Mouse (Mus musculus): Measurements from ENCODE around the gene Naa38. TPM values are rescaled to one million over a fixed set of nuclear protein-coding genes. Genes with fewer than 3 reads are reported as not detected.

Naa38 gene
- total RNA-seq, 2 experiments from 2014 or later: 70.5 to 72.1 TPM

DNA sequence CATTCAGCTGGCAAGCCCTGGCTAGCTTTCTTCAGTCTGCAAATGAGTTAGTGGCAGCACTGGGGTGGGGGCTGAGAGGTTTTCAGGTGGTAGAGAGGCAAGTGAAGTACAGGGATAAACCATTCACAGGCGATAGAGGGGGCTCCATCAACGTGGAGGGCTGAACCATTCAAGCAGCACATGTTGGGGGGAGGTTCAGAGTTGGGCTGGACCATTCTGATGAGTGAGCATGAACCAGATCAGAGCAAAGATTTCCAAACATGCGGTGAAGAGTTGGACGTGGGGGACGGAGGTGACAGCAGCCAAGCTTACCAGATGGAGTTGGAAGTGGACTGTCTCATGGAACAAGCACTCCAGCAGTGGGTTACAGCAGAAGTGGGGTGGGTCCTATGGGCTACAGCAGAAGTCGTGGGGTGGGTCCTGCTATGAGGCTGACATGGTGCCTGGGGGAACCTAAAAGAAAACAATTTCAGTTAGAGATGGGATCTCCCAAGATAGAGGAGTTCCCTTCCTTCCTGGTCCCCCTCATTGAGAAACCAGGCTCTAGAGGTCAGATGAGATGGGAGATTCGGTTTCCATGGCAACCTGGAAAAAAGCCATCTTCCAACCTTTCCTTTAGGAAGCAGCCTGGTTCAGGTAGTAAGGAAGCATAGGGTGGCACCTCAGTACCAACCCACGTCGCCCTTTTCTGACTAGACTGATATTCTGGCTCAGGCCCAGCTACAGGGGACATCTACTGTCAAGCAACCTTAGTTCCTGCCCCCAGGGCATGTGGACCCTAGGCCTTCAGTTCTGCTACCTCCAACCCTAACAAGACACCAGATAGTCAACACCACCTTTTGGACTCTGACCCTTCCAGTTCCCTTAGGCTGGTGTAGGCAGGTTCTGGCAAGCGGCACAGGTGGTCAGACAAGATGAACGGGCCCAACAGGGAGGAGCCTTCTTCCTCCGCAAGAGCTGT, 18.2 kb downstream of the Naa38 start, which contains the start of gene Kdm6b:
TSS of gene Kdm6b (minus strand) at position 455 of the 961 bp plus-strand sequence.
- DNase-seq (ENCODE audit: low spot score): peak; percentile 3

DNA sequence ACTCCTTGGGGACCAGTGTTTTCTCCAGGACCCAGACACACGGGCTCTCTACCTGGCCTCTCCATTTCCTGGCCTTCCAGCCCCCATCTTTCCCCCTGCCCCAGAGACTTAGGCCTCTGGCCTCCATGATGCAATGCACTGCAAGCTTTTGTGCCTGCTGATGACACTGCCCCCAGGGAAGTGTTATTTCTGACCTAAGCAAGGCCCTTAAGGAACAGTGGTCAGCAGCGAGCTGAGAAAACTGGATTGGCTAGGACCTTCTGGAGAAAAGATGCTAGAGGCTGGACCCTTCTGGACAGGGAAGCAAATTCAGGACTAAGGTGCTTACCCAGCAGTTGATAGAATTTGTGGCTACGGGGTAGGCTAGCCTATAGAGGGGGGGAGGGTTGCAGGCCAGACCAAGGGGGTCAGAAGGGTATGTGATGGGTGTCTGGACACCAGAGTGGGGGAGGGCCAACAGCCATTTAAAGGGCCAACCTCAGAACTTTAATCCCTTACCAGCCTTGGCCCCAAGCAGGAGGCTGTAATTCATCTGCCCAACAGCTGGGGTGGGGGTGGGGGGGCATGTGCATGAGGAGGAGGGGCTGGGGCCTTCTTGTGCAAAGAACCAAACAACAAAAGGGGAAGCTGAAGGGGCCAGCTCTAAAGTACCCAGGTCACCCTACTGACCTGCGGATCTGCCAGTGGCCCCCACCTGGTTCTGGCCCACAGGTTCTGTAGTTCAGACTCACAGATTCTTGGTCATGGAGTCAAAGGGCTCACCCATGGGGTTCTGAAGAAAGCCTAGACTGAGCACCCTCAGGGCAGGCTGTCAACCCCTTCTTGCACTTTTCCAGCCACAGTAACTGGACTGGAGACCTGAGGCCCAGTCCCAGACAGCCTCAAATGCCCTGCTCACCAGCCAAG, 19.4 kb downstream of the Naa38 start:
- DNase-seq (ENCODE audit: low spot score): no peak

DNA sequence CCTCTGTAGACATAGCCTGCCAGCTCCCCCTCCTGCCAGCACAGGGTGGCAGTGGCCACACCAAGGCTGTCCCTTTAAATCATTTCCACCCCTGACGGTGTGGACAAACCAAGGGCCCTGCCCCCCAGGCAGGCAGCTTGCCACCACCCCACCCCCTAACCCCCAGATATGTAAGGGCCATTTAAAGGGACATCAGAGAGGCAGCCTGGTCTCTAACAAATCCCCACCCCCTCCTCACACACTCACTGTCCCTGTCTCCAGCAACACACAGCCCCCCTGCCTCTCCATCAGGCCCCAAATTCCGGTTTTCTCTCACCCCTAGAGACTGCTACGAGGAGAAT, 20.0 kb downstream of the Naa38 start:
- DNase-seq (ENCODE audit: low spot score): peak; percentile 75

DNA sequence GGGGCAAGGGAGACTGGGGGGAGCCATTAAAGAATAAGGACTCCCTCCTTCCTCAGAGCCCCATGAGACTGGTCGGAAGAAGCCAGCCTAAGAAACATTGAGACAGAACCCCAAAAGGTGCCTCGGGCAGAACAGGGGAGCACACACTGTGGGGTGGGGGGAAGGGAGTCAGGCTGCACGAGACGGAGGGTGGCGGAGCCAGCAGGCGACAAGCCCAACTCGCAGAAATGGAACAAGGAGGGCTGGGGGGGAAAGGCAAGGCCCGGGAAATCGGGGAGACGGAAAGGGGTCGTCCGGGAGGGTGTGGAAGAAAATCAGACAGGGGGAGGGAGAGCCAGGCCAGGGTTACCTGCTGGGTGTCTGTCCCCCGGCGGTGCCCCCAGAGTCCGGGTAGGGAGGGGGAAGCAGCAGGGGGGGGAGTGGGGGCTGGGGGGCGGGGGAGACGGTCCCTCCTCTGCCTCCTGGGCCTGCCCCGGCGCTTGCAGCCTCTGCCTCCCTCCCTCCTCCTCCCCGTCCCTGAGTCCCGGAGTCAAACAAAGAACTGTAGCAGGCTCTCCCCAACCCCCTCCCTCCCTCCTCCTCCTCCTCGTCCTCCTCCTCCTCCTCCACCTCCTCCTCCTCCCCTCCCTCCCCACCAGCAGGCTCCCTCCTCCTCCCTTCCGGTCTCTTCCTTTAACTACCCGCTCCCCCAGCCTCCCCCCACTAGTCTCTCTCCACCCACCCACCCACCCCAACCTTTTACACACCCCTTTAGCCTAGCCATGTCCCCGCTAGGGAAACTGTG, 20.6 kb downstream of the Naa38 start:
- no peak for DNase-seq (ENCODE audit: low spot score)

DNA sequence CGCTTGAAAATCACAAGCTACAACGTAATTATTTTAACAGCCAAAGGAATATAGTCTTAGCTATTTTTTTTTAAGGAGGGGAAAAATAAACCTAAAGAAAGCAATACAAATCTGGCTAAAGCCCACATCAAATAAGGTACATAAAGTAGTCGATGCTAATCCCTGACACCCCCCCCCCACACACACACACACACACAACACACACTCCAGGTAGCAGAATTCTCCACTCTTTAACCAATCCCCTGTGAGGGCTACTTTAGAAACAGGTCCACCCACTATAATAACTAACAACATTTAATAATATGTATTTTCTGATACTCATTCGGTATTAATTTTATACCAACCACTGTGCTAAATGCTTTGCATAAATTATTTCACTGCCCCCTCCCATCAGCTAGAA, 21.2 kb downstream of the Naa38 start:
- DNase-seq (ENCODE audit: low spot score): no peak

DNA sequence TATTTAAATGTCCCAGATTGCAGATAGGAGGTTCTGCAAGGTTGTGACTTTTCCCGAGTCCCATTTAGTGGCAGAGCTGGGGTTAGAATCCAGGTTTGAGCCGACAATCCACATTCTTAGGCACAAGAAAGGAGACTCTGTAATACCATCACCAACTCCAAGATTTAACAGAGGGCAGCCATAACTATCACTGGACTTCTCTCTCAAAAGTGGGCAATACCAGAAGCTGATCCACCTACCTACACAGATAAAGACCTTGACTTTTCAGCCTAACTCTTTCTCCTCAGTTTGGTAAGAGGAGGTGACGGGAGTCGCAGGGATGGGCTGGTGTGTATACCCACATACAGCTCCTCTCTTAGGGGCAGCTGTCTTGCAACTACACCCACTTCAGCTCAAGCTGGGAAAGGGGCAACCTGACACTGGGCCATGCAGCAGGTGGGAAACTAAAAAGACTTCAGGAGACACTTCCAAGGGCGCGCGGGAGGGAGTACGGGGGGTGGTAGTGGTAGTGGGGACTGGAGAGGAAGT, 21.7 kb downstream of the Naa38 start:
- no peak for DNase-seq (ENCODE audit: low spot score)

DNA sequence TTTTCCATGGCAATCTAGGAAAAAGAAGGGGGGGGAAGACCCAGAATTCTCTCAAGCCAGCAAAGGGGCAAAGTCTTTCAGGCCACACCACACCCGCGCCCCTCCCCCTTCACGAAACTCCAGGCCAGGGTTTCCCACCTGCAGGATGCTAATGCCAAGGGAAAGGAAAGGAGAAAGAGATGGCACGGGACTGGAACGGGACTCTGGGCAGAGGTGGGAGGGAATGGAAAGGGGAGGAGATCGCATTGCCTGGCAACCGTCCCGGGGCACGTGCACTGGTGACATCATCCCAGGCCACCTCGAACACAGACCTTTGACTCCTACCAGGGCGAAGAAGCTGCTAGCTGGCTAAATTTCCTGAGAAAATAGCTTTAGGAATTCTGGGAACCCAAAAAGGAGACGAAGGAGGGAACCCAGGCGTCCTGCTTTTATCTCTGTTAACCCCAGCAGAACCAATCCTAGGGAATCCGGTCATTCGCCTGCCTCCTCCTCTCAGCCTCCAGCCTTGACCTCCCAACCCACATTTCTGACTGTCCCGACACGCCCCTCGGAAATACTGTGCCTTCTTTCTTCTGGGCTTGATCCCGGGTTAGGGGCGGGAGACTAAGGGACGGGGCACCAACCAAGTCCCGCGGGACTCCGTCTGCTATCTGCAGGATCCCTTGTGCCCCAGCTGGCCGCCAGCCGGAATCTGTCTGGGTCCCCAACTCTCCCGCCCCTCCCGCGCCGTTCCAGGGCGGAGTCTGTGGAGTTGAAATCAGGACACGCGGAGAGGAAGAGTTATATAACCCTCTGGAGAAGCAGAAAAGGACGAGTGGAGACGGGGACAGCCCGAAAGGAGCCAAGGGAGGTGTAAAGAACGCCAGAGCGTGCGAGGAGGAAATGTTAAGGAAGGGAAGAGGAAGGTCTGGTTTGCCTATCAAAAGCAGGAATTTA, 22.4 kb downstream of the Naa38 start:
- DNase-seq (ENCODE audit: low spot score): peak; percentile 94

DNA sequence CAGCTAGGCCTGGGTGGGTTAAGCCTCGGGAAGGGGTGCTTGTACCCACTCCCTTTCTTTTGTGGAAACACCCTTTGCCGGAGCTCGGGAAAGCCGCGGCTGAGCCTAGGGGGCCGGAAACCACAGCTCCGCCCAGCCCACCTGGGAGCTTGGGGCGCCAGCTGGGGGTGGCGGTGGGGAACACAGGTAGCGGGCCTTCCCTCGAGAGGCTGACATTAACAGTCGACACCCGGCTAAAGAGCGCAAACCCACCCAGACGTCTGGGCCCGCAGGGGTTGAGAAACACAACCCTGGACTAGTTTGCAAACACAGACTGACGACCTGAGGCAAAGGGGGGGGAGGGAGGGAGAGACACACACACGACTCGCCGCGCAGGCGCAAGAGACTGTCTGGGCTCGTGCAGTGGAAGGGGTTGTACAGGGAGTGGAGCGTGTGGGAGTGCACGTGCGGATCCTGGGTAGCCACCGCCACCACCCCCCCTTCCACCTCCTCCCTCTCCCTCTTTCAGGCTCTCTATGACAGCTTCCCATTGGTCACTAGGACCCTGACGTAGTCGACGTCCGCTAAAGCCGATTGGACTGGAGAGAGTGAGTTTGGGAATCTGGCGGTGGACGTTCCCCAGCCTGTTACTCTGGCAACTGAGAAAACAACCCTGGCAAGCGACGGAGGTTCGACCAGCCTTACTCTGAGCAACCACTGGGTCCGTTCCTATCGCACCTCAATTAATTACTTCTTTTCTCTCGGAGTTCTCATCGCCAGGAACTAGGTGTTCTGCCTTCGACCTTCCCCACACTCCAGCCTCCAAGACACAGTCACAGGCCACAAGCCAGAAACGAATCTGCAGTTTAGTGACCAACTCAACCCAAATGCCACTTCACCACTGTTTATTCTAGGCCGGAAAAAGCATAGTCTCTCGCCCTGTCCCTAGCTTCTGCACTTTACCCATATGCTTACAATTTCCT, 23.5 kb downstream of the Naa38 start:
- peak; percentile 93 for DNase-seq (ENCODE audit: low spot score)

DNA sequence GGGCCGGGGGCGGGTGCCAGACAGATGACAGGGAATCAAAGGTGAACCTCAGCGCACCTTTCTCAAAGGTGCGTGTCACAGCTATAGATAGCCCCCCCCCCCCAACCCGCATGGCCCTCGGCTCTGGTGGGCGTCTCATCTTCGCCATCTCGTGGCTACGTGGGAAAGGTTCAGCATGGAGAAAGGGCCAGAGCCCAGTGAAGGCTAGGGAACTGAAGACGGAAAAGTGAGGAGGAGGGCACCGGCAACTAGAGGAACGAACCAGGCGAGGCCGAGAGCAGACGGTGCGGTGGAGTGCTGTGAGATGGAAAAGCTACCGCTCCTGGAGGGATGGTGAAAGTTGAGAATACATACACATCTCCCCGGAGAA, 24.1 kb downstream of the Naa38 start:
- peak; percentile 54 for DNase-seq (ENCODE audit: low spot score)

DNA sequence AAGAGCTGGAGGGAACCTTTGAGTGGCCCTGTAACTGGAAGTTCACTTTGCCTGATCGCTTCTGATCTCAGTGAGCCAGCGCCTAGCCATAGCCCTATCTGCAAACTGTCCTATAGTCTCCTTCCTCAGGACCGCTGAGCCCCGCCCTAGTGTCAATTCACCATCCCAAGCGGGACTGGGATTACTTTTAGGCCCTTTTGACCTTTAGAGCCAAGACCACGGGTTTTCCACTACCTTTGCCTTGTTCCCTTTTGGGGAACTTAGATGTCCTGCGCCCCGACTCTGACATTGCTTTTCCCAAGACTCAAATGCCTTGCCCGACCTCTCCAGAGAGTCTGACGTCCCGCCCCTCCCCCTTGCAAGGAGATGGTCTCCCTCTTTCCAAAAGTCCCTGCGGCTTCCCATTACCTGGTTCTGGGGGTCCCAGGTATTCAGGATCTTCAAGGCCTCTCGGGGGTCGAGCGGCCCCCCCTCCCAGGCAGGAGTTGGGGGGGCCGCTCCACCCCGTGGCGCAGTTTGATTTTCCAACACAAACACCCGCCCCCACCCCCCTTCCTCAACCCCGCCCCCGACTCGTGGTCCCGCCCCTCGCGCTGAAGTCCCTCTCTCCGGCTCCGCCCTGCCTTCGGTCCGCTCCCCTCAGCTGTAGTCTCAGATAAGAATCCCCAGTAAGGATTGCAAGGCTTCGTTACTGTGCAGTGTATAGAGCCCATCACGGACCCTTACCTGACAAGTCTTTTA, 24.7 kb downstream of the Naa38 start:
- DNase-seq (ENCODE audit: low spot score): peak; percentile 64

DNA sequence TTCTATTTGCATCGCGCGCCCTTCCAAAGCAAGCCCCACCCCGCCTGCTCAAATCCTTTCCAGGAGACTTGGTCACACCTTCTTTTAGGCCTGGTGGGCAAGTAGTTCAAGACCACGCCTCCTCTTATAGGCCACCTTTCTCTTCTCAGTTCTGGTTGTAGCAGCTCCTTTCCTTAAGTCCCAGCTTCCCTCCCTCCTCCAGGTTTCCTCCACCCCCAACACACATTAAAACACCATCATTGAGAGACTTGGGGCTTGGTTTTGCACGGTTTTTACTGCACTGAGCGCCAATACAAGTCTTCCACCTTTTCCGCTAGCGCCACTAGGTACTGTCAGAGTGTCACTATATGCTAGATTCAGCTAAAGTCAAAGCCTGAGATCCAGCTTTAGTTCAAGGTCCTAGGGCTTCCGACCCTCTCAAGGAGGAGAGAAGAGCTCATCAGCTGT, 25.3 kb downstream of the Naa38 start:
- no peak for DNase-seq (ENCODE audit: low spot score)

DNA sequence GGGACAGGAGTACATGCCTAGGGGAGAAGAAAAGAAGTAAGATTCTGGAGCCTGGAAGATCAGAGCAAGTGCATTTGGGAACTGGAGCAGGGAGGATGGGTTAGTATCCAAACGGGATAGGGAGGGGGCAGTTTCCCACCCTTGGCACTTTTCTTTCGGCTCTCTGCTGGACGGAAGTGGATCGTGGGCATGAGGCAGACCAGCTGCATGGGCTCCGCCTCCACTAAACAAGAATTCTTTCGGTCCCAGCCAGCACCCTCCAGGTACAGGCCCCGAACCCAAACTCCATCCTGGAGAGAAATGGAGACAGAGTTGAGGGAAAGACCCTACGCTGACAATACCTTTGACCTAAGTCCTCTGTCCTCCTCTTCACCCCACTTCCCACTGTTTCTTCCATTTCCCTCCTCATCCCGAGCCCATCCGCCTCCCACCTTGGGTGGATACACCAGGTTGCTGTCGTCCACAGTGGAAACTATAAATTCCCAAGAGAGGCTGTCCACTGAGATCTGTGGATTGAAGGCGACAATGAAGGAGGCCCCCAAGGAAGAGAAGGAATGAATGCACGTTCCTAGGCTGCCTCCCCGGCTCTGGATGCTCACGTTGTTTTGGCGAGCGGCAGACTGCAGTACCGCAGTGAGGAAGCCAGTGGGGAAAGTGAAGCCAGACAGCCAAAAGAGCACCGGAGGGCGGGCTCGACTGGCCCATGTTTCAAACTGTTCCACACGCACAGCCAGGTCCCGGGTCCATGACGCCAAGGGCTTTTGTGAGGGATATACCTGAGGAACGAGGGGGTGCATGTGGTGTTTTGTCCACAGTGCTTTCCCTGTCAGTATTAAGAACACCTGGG, 26.1 kb downstream of the Naa38 start:
- no peak for DNase-seq (ENCODE audit: low spot score)

DNA sequence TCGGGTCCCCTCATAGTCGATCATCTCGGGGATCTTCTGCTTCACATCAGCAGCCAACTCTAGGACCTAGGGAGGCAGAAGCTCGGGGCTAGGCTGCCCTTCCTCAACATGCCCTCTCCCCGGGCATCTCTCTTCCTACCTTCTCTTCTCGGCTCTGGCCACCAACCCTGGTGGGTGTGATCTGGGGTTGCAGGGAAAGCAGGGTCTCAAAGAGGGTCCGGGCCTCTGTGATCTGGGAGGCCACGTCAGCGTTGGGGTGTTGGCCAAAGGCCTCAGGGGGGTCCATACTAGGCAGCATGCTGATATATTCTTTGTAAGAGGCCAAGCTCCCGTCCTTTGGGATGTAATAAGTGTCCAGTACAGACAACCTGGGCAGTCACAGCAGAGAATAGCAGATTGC, 27.6 kb downstream of the Naa38 start:
- no peak for DNase-seq (ENCODE audit: low spot score)

DNA sequence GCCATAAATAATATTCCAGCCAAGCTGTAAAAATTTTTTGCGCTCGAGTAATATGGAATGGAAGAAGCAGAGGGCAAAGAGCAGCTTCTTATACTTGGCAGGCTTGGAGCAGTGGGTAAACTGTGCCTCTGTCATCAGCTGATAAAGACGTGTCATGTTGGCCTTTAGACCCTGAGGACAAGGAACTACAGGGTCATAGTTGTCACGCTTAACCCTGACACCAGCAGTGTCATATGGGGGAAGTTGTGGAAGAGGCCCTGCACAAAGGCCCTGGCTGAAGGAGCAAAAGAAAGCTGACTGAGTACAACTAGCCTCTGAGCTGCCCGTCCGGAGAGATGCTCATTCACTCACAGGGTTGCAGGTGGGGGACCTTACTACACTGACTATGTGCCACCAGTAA, 28.6 kb downstream of the Naa38 start:
- no peak for DNase-seq (ENCODE audit: low spot score)

DNA sequence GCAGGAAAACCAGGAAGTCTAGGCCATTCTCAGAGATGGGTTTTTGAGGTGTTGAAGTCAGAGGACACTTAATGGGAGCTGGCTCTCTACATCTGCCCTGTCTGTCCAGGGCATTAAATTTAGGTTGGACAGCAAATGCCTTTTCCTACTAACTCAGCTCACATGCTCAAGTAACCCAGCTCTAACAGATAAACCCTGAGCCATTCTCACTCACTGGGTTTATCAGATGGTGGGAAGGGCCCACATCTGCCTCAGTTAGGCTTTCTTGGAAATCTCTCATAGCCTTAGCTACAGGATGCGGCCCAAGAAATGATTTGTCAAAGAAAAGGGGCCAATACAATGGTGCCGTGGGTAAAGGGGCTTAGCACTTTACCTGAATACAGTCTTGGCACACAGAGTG, 31.0 kb downstream of the Naa38 start:
- no peak for DNase-seq (ENCODE audit: low spot score)

DNA sequence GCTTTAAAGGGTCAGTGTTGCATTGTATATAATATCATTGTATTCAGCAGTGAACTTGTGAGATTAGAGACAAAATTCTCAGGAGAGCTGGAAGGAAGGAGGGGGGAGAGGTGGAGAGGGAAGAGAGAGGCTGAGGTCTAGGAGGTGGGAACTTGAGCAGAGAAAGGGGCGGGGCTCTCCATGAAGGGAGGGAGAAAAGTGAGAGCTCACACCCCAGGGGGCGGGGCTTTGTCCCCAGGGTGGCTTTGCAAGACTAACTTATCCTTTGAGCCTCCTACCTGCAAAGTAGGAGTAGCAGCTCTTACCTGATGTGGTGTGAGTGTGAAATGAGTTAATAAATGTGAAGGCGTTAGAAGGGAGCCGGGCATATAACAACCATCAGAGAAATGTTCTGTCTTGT, 33.5 kb downstream of the Naa38 start:
- DNase-seq (ENCODE audit: low spot score): no peak

DNA sequence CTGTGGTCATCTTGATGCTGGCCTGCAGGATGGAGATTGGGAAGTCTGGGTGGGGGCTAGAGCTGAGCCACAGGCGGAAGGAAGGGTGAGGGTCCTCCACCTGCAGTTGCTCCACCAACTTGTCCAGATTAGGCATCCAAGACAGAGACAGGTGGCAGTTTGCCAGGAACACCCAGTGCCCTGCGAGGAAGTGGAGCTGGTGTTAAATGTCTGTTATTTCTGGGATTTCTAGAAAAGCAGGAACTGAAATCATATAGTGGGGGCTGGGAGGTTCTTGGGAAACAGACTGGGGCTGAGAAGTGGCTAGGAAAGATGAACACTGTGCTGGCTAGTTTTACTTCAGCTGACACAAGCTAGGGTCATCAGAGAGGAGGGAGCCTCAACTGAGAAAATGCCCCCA, 34.0 kb downstream of the Naa38 start:
- no peak for DNase-seq (ENCODE audit: low spot score)
